7 mouse cellular contexts compared by ENCODE assay signal in the genomic region with DNA sequence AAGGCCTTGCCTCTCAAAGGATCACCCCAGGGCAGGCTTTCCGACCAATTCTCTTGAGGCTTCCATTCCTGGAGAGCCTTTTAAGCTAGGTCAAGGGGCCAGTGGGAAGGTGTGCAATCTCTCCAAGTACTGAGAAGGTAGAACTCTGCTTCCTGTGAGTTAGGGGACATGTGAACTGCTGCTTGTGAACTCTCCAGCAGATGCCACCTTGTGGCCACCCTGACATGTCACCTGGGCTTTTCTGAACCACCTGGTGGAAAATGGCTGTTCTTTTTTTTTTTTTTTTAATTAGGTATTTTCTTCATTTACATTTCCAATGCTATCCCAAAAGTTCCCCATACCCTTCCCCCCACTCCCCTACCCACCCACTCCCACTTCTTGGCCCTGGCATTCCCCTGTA.
A peak's percentile ranks its signal among the peaks of the same experiment; 100 is the strongest.
DNase-seq lines count a peak whose midpoint lies in the region; ATAC-seq and TF ChIP-seq lines count a peak whose summit lies in the region.
"Not testable (repeated sequence)": the region's sequence is repeated elsewhere in the genome, so short reads cannot be mapped to it uniquely, and the experiment has no call there.

No protein-coding gene starts in this region.

- not testable (repeated sequence) for H3K36me3 ChIP-seq in CH12.LX (replicated peaks in 1 of 2; ENCODE audit: control insufficient read depth in 1 of 2, insufficient read depth in 1 of 2, low read length in 1 of 2); embryonic facial prominence, embryonic 11.5 days (replicated peaks; ENCODE audit: control insufficient read depth, insufficient read depth, low read depth, low read length); kidney, adult 2 months (ENCODE audit: control insufficient read depth, insufficient read depth, low read length); midbrain, postnatal 0 days (ENCODE audit: insufficient read depth, low read length)

- H3K9me3 ChIP-seq in CH12.LX (replicated peaks; ENCODE audit: low read length): peaks cover 16% of the 10 kb centered on the region
- not testable (repeated sequence) for H3K9me3 ChIP-seq in embryonic facial prominence, embryonic 11.5 days (replicated peaks; ENCODE audit: control insufficient read depth, low read length); midbrain, postnatal 0 days (ENCODE audit: low read length)

- WGBS in embryonic facial prominence, embryonic 11.5 days: 68% methylated on average over 1 of the region's 1 CpGs
- WGBS in kidney, adult 2 months: 83% methylated on average over 1 of the region's 1 CpGs
- WGBS in midbrain, postnatal 0 days: 58% methylated on average over 1 of the region's 1 CpGs

- not testable (repeated sequence) for H3K4me1 ChIP-seq in CH12.LX (ENCODE audit: control insufficient read depth in 1 of 2, insufficient read depth in 2 of 2); embryonic facial prominence, embryonic 11.5 days (ENCODE audit: control insufficient read depth, insufficient read depth, low read length); kidney, adult 2 months (ENCODE audit: control insufficient read depth, insufficient read depth, low read length); midbrain, postnatal 0 days (ENCODE audit: insufficient read depth, low read length)

- H3K4me3 ChIP-seq in CH12.LX (replicated peaks in 1 of 3; ENCODE audit: low read depth in 2 of 3, low read length in 2 of 3, poor library complexity in 1 of 3); embryonic facial prominence, embryonic 11.5 days (ENCODE audit: low read depth, low read length); kidney, adult 2 months (ENCODE audit: insufficient read depth, low read depth, low read length); midbrain, postnatal 0 days (ENCODE audit: low read depth, low read length): not testable (repeated sequence)

- intact Hi-C loops in left cerebral cortex, postnatal 4 days (cut with DNase I): not testable (repeated sequence)

- H3K27me3 ChIP-seq in CH12.LX (replicated peaks); Patski; embryonic facial prominence, embryonic 11.5 days (ENCODE audit: control insufficient read depth, insufficient read depth, low read length); kidney, adult 2 months (replicated peaks; ENCODE audit: control insufficient read depth, insufficient read depth, low read length); midbrain, postnatal 0 days (ENCODE audit: insufficient read depth, low read length): not testable (repeated sequence)

- not testable (repeated sequence) for TF ChIP-seq EP300 in CH12.LX (IDR thresholded peaks at IDR 0.05; ENCODE audit: low read length)

- not testable (repeated sequence) for ATAC-seq in Patski; embryonic facial prominence, embryonic 11.5 days (replicated peaks; ENCODE audit: insufficient number of reproducible peaks, low FRiP score, low TSS enrichment, low read depth); midbrain, postnatal 0 days (ENCODE audit: low FRiP score)

- not testable (repeated sequence) for TF ChIP-seq POLR2A in CH12.LX (IDR thresholded peaks at IDR 0.05; ENCODE audit: low read depth, low read length); kidney, adult 2 months (IDR thresholded peaks at IDR 0.05; ENCODE audit: low read depth, low read length)

- H3K9ac ChIP-seq in CH12.LX (ENCODE audit: insufficient read depth, low read depth); embryonic facial prominence, embryonic 11.5 days (replicated peaks; ENCODE audit: low read length); midbrain, postnatal 0 days (replicated peaks; ENCODE audit: low read length, poor library complexity, severe bottlenecking): not testable (repeated sequence)

- POLR2A ChIA-PET in Patski (lab: Charles Lee): not testable (repeated sequence)

- CTCF ChIA-PET in Patski (lab: Charles Lee): not testable (repeated sequence)

- peak; percentile 13 for TF ChIP-seq RAD21 in CH12.LX (IDR thresholded peaks at IDR 0.05; ENCODE audit: low read depth, low read length)

- in situ Hi-C loops in CH12.LX (cut with MboI; ENCODE audit: low pct_ligation_motif_present, low pct_unique_long_range_greater_than_20kb, low sequenced_read_pairs); Patski (cut with MboI; ENCODE audit: low pct_unique_long_range_greater_than_20kb): not testable (repeated sequence)

- dilution Hi-C loops in CH12.LX (cut with MboI; ENCODE audit: extremely low pct_ligation_motif_present, extremely low pct_unique_long_range_greater_than_20kb, low sequenced_read_pairs): not testable (repeated sequence)

- not testable (repeated sequence) for H3K79me2 ChIP-seq in CH12.LX (replicated peaks; ENCODE audit: control insufficient read depth, extremely low read depth, insufficient read depth, poor library complexity, severe bottlenecking)

- not testable (repeated sequence) for H3K27ac ChIP-seq in CH12.LX (ENCODE audit: insufficient read depth, low read depth); embryonic facial prominence, embryonic 11.5 days (replicated peaks; ENCODE audit: low read depth, low read length); kidney, adult 2 months (ENCODE audit: insufficient read depth, low read depth, low read length); midbrain, postnatal 0 days (ENCODE audit: low read depth, low read length)

- H3K4me2 ChIP-seq in CH12.LX (ENCODE audit: insufficient read depth, low read depth, poor library complexity, severe bottlenecking); embryonic facial prominence, embryonic 11.5 days (ENCODE audit: low read depth, low read length); midbrain, postnatal 0 days (ENCODE audit: low read depth, low read length, poor library complexity, severe bottlenecking): not testable (repeated sequence)

- DNase-seq in CH12.LX (ENCODE audit: extremely low read depth): peak; percentile 8
- not testable (repeated sequence) for DNase-seq in Patski (ENCODE audit: low read depth, low spot score); midbrain, postnatal 0 days (ENCODE audit: low spot score)
- DNase-seq in embryonic facial prominence, embryonic 11.5 days (ENCODE audit: low spot score): peak; percentile 16
- peak; percentile 46 for DNase-seq in kidney, adult 2 months
- DNase-seq in kidney, postnatal 14 days: peak; percentile 40
- DNase-seq in left cerebral cortex, postnatal 4 days: peak; percentile 17

- TF ChIP-seq CTCF in CH12.LX (conservative IDR thresholded peaks at IDR 0.05 in 1 of 2, IDR thresholded peaks at IDR 0.05 in 1 of 2; ENCODE audit: low read depth in 2 of 2, low read length in 2 of 2): peak in 1 of 2 experiments; percentile 28; a peak in 2 of 4 replicates
- TF ChIP-seq CTCF in Patski (IDR thresholded peaks at IDR 0.05): peak; percentile 62
- TF ChIP-seq CTCF in kidney, adult 2 months (conservative IDR thresholded peaks at IDR 0.05; ENCODE audit: insufficient read depth, insufficient read length, low read depth, low read length): peak; percentile 58
- peak; percentile 36 for TF ChIP-seq CTCF in midbrain, postnatal 0 days (IDR thresholded peaks at IDR 0.05)

TF ChIP-seq in CH12.LX, 34 proteins besides CTCF, POLR2A, EP300 and RAD21:
- TF ChIP-seq SMC3 (IDR thresholded peaks at IDR 0.05; ENCODE audit: low read depth, low read length): peak; percentile 46
